Mouse (Mus musculus) hematopoietic stem cell, adult 5-6 weeks (primary cell): ENCODE results near the gene Gm732. TPM values are rescaled to one million over a fixed set of nuclear protein-coding genes. Genes with fewer than 3 reads are reported as not detected.

Experiments used
- ATAC-seq, 2 experiments: fragments of 125-278 bp in 1 of 2; replicated peaks in 1 of 2; 2 replicates each; pipeline ENCODE4 v1.8.0; 2016 to 2017; ENCODE audit warnings: inconsistent platforms in 2 of 2, mild to moderate bottlenecking in 2 of 2, moderate number of reproducible peaks in 2 of 2, low read depth in 1 of 2, moderate TSS enrichment in 1 of 2; ENCODE audit not compliant: low FRiP score in 2 of 2, poor library complexity in 2 of 2, severe bottlenecking in 2 of 2, insufficient read depth in 1 of 2, low TSS enrichment in 1 of 2
- total RNA-seq: library from RNA; stranded (forward); fragments of 172-1452, 232-1000 nt; gene quantifications from 2 replicates; pipeline ENCODE4 v1.2.3, GENCODE M21; 2017

Gene Gm732
- total RNA-seq = not detected in 2 replicates

GRCm38 (mm10) chrX:107948365-107948764 lies at the start of gene Gm732:
TSS of gene Gm732 (minus strand) at chrX:107948465.
- ATAC-seq = no peak

Other genes starting within 250 kb of the Gm732 start
- gene Tent5d, start 155.9 kb downstream of the Gm732 start, total RNA-seq = not detected in 2 replicates
- gene 2610002M06Rik, start 132.1 kb downstream of the Gm732 start, total RNA-seq = 24.5 and 25.5 TPM in 2 replicates